Mouse (Mus musculus): ENCODE data around the gene Ush2a. TPM values are rescaled to one million over a fixed set of nuclear protein-coding genes. Genes with fewer than 3 reads are reported as not detected.

Ush2a gene
- total RNA-seq, 2 experiments from 2014 or later, result not detected

DNA sequence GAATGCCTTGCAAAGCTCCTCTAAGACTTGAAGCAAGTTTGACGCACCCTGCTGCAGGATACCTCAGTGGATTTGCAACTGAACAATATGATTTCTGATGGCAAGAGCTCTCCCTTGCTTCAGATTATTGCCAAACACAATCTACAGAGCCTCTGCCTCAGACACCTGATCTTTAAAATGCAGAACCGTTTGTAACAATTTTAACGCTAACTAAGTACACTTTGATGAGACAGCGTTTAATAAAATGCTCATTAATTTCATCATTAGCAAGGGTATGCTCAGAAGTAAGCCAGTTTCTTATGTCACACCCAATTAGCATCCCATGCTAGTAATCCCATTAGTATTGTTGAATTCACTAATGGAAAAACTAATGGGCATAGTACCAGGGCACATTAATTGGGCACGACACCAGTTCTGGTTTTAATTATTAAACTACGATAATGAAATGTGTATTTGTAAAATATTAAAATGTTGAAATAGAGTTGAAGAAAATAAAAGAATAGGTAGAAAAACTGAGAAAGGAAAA is 267.8 kb downstream of the Ush2a start:
- ATAC-seq (replicated peaks; ENCODE audit: low FRiP score, poor library complexity, severe bottlenecking), result no peak

DNA sequence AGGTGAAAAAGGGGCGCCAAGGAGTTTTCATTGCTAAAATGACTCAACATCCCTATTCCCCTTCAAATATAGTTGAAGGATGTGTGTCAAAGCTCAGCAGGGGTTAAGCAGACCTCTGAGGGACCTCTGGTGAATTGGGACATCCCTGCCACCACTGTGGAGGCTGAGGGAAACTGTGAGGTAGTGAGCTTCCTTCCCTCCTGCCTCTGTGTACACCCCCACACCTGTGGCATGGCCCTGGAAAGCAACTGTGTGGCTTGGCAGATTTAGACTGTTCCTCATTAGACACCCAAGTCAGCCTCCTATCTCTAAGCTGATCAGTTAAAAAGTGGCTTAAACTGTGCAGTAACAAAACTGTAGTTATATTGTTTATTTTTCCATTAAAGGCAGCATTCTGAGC is 275.2 kb downstream of the Ush2a start:
- no peak for ATAC-seq (replicated peaks; ENCODE audit: low FRiP score, poor library complexity, severe bottlenecking)

- ATAC-seq (replicated peaks; ENCODE audit: low FRiP score, poor library complexity, severe bottlenecking), result no peak
These were observed 277.8 kb downstream of the Ush2a start for GRCm38 (mm10) chr1:188539621-188540020.

GRCm38 (mm10) chr1:188541492-188541891 is 279.7 kb downstream of the Ush2a start:
- ATAC-seq (replicated peaks; ENCODE audit: low FRiP score, poor library complexity, severe bottlenecking), result no peak

- no peak for ATAC-seq (replicated peaks; ENCODE audit: low FRiP score, poor library complexity, severe bottlenecking)
These were observed 281.5 kb downstream of the Ush2a start for GRCm38 (mm10) chr1:188543364-188543763.

GRCm38 (mm10) chr1:188549686-188550085 is 287.9 kb downstream of the Ush2a start:
- no peak for ATAC-seq (replicated peaks; ENCODE audit: low FRiP score, poor library complexity, severe bottlenecking)

DNA sequence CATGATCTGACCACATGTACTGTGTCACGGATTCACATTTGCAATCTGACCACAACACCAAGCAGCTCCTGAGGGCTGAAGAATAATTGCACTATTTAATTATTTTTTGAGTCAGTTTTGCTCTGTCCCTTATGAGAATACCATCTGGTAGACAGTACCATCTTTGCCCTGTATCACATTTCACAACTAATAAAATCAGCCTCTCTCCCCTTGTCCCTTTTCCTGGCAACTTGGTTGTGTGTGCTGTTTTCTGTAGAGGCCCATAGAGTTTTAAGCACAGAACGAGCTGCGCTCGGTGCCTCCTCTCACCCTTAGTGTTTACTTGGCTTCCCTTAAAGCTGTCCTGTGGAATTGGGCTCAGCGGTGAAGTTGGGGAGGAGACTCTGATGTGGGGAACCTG is 290.0 kb downstream of the Ush2a start:
- no peak for ATAC-seq (replicated peaks; ENCODE audit: low FRiP score, poor library complexity, severe bottlenecking)

DNA sequence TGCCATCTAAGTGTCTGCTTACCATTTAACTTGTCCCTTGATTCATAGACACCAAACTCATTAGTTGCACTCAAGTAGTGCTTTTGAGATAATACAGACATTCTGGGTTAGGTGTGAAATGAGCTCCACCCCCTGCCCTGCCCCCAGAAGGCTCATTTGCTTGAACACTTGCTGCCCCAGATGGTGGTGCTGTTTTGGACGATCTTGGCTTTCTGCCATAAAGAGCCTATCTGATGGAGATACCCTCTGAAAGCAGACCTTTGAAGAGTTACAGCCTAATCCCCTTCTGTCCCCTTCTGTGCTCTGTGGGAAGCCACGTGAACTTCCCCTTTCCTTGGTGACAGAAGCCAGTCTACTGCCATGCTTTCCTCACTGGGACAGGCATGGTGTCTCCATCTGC is 297.1 kb downstream of the Ush2a start:
- ATAC-seq (replicated peaks; ENCODE audit: low FRiP score, poor library complexity, severe bottlenecking), result no peak

- no peak for ATAC-seq (replicated peaks; ENCODE audit: low FRiP score, poor library complexity, severe bottlenecking)
These were observed 304.4 kb downstream of the Ush2a start for GRCm38 (mm10) chr1:188566229-188566628.

DNA sequence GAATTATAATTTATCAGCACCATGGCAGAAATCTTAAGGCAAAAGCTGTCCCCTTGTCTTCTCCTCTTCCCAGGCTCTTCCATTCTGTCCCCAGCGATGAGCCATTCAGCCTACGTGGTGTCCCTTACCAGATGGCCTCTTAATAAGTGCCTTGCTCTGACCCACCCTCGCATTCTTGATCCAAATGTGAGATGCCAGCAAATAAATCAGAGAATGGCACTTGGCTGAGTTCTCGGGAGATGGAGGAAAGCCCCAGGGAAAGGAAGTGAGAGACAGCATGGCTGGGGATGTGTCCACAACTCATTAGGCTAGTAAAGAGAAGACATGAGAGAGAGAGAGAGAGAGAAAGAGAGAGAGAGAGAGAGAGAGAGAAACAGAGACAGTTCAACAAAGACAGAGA is 305.7 kb downstream of the Ush2a start:
- ATAC-seq (replicated peaks; ENCODE audit: low FRiP score, poor library complexity, severe bottlenecking), result no peak

DNA sequence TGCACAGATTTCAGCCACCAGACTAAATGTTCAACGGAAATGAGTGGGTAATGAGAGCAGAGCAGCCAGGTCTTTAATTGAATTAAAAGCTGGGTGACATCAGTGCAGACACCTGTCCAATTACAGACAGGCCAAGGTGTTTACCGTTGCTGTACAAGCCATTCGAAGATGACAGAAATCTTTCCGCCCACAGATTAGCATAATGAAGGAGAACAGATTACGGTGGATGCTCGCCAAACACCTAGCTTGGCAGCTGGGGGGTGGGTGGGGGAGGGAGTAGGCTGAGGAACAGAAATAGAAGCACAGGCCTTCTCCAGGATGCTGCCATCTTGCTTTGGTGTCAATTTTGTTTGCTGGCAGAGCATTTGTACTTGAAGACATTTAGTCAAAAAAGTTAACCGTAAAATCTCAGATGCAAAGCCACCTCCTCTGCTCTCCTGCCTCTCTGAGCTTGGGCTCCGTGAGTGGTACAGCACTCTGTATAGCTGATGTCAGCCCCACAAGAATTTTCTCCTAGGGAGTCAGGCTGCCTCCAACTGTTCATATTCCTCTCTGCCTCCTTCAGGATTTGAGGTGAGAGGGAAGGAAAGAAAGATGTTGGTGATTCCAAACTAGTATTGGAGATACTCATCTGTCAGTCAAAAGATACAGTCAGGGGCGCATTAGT is 306.6 kb downstream of the Ush2a start:
- ATAC-seq (replicated peaks; ENCODE audit: low FRiP score, poor library complexity, severe bottlenecking), result no peak

- no peak for ATAC-seq (replicated peaks; ENCODE audit: low FRiP score, poor library complexity, severe bottlenecking)
These were observed 314.5 kb downstream of the Ush2a start for GRCm38 (mm10) chr1:188576246-188576747.

DNA sequence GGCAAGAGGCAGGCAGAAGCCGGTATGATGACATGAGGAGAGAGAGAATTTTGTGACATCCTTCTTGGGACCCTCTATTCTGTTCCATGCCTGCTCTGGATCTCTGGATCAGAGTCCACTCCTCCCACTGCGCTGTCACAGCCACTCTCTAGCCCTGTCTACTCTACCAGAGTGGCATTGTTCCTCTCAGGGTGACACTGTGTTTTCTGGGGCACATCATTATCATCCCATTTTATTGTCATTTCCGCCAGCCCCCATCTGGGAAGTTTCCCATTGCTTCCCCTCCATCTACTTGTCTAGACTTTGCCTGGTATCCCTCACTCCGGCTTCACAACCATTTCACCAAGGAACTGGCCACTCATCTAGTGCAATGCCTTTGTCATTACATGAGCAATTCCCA is 315.6 kb downstream of the Ush2a start:
- ATAC-seq (replicated peaks; ENCODE audit: low FRiP score, poor library complexity, severe bottlenecking), result no peak

GRCm38 (mm10) chr1:188581136-188581535 is 319.3 kb downstream of the Ush2a start:
- no peak for ATAC-seq (replicated peaks; ENCODE audit: low FRiP score, poor library complexity, severe bottlenecking)

- no peak for ATAC-seq (replicated peaks; ENCODE audit: low FRiP score, poor library complexity, severe bottlenecking)
These were observed 333.4 kb downstream of the Ush2a start for GRCm38 (mm10) chr1:188595251-188595650.

DNA sequence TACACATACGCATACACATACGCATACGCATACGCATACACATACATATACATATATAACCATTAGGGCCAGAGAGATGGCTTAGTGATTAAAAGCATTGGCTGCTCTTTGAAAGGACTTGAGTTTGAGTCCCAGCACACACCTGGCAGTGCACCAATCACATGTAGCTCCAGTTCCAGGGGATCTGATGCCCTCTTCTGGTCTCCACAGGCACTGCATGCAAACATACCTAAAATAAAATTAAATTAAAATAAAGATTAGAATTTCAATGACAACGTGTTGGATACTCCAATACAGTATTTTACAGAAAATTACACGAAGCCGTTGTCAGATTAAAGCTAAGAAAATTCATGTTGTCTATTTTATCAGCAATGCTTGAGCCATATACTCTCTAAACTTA is 336.2 kb downstream of the Ush2a start:
- no peak for ATAC-seq (replicated peaks; ENCODE audit: low FRiP score, poor library complexity, severe bottlenecking)

DNA sequence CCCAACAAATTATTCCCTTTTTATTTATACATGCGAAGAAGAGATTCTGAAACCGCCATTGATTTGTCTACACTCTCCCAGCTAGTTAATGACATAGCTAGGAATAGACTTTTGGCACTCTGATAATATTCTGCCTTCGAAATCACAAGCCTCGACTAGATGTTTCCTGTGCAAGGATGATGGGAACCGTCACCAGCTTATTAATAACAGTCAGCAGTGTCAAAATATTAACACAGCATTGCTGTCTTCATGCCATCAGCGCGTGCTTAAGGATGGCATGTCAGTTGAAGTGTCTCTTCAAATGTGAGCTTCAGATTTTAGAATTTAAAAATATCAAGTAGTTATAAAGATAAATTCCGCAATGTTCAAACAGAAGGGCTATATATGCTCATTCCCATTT is 337.3 kb downstream of the Ush2a start:
- ATAC-seq (replicated peaks; ENCODE audit: low FRiP score, poor library complexity, severe bottlenecking), result no peak

GRCm38 (mm10) chr1:188606450-188606849 is 344.6 kb downstream of the Ush2a start:
- no peak for ATAC-seq (replicated peaks; ENCODE audit: low FRiP score, poor library complexity, severe bottlenecking)

DNA sequence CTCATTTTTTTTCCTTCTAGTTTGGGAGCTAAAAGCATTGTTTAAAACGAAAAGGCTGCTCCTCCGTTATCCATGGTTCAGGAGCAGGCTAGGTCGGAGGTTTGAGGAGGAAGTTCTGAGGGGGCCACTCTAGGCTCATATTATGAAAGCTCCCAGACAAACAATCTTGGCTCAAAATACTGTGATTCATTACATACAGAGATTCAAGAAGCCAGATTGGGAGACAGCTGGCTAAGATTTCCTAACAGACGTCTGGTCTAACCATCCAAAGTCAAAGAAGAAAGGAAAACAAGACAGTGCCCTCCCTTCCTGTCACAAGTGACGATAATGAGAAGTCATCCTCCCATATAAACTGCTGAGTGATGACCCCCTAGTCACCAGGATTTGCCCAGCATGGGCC is 354.7 kb downstream of the Ush2a start:
- no peak for ATAC-seq (replicated peaks; ENCODE audit: low FRiP score, poor library complexity, severe bottlenecking)

- ATAC-seq (replicated peaks; ENCODE audit: low FRiP score, poor library complexity, severe bottlenecking), result no peak
These were observed 371.9 kb downstream of the Ush2a start for GRCm38 (mm10) chr1:188633736-188634135.

DNA sequence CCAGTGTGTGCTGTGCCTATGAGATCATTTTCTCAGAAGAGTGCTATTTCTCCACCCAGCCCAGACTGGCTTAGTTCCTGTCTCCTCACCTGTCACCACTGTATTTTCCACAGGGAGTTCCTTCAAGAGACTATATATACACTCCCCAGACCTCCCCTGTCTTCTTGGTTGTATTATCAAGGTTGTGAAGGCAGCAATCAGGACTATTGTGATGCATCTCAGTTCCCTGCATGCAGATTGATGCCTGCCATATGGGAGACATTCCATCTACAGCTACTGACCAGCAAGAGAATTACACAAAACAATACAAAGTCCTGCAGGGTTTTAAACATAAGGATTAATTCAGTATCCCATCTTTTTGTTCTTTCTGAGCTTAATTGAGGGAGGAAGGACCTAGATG is 377.8 kb downstream of the Ush2a start:
- ATAC-seq (replicated peaks; ENCODE audit: low FRiP score, poor library complexity, severe bottlenecking), result no peak

DNA sequence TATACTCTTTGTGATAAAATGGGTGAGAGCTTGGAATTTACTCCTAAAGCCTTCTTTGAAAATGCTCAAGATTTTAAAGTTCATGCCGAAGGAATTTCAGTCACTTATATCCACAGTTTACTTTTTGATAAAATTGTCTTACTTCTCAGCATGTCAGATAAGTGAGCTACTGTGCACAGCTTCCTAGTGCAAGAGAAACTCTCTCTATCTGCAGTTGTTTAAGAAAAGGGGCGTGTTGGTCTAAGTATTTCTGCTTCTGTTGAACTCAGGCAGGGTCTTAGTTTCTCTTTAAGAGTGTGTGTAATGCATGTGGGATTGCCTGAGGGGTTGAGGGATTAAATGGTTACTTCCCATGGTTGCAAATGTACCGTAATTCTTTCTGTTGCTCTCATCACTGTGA is 381.3 kb downstream of the Ush2a start:
- no peak for ATAC-seq (replicated peaks; ENCODE audit: low FRiP score, poor library complexity, severe bottlenecking)

Measured in erythroid progenitor cell, adult 5-6 weeks (primary cell).